Mouse (Mus musculus) forebrain, embryonic 14.5 days (tissue): ENCODE data around the gene Npcd. TPM values are rescaled to one million over a fixed set of nuclear protein-coding genes. Genes with fewer than 3 reads are reported as not detected.
A peak's percentile ranks its signal among the peaks of the same experiment; 100 is the strongest.

ENCODE experiments used
- ATAC-seq: fragments of 200-750 bp; cut with Nextera tagmentation; 2 replicates; pipeline ENCODE4 v1.8.0; 2017; ENCODE audit warnings: mild to moderate bottlenecking, moderate library complexity
- DNase-seq: peaks from one replicate; pipeline ENCODE4 v3.0.0-alpha.2; 2015; ENCODE audit warnings: low spot score
- H3K27ac ChIP-seq: fragments of 300-500 bp; sonication (generic); 2 replicates; pipeline ENCODE4 v1.5.1; 2014; ENCODE audit warnings: low read depth, mild to moderate bottlenecking, control low read depth, low read length, moderate library complexity
- H3K27me3 ChIP-seq: fragments of 300-500 bp; sonication (generic); replicated peaks from 2 replicates; pipeline ENCODE4 v1.6.1; 2014; ENCODE audit warnings: low read length, control low read depth, mixed read lengths; ENCODE audit not compliant: control insufficient read depth, insufficient read depth
- H3K36me3 ChIP-seq: fragments of 300-500 bp; sonication (generic); 2 replicates; pipeline ENCODE4 v1.6.1; 2014; ENCODE audit warnings: low read length, control low read depth; ENCODE audit not compliant: control insufficient read depth, insufficient read depth
- H3K4me1 ChIP-seq: fragments of 300-500 bp; sonication (generic); 2 replicates; pipeline ENCODE4 v1.6.1; 2014; ENCODE audit warnings: antibody characterized with exemption, low read length, control low read depth; ENCODE audit not compliant: control insufficient read depth, insufficient read depth
- H3K4me2 ChIP-seq: fragments of 300-500 bp; sonication (generic); 2 replicates; pipeline ENCODE4 v1.6.1; 2014; ENCODE audit warnings: mild to moderate bottlenecking, control low read depth, low read length
- H3K4me3 ChIP-seq: fragments of 300-500 bp; sonication (generic); 2 replicates; pipeline ENCODE4 v1.5.1; 2014; ENCODE audit warnings: low read depth, low read length, control low read depth
- H3K9ac ChIP-seq: fragments of 300-500 bp; sonication (generic); 2 replicates; pipeline ENCODE4 v1.6.1; 2014; ENCODE audit warnings: mild to moderate bottlenecking, low read length, control low read depth, moderate library complexity
- H3K9me3 ChIP-seq: fragments of 300-500 bp; sonication (generic); replicated peaks from 2 replicates; pipeline ENCODE4 v1.6.1; 2016; ENCODE audit warnings: low read length, control low read depth, mixed read lengths; ENCODE audit not compliant: control insufficient read depth
- WGBS: fragments of 180-500 bp; shearing (Covaris S2); extraction: QIAGEN DNeasy Blood & Tissue Kit; methylation state at CpG from one replicate; pipeline ENCODE4 v1.1.7; 2014; 5-methylcytosine and 5-hydroxymethylcytosine counted together
- polyA plus RNA-seq: library from polyadenylated mRNA; unstranded; fragments of >200 nt; fragmentation: Nextera tagmentation; extraction: Ambion mirVana; gene quantifications from 2 replicates; pipeline ENCODE4 v1.2.1, GENCODE M21; 2014

Npcd gene
- polyA plus RNA-seq, 1 experiment from 2014 or later, result not detected

DNA sequence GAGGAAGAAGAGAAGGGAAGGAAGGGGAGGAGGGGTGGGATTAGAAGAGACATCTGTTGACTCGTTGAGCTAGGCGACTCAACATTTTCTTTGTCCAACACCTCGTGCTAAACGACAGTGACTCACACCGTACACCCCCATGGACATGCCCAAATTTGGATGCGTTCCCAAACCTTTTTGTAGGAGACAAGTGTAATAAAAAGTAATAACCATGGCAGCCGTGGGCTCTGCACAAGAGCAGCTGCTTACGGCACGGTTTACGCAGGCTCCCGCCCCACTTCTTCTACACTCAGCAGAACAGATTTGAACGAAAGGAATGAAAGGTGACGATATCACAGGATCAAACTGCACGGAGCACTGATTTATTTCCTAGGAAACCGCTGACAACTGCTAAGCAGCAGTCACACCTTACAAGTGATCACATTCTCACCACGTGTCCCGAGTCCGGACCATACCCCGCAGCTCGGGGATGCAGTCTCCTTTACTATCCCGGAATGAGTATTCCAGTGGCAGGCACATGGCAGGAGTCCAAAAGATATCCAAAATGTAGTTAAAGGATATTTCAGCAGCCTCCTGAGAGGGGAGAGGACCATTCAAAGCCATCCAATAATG, 63.3 kb downstream of the Npcd start:
- no peaks in the 10 kb centered on the region for H3K27me3 ChIP-seq
- H3K27ac ChIP-seq, result peak overlapping the region; percentile 55; the same call in 1 of the 2 replicates
- H3K36me3 ChIP-seq, result no peaks in the 10 kb centered on the region
- 62% methylated on average over 21 of the region's 21 CpGs for WGBS
- ATAC-seq (no peak), DNase-seq (peak; percentile 53)
- H3K9ac ChIP-seq, result peak overlapping the region; percentile 41; the same call in 1 of the 2 replicates
- H3K9me3 ChIP-seq, result no peaks in the 10 kb centered on the region
- no peak overlapping the region for H3K4me3 ChIP-seq
- peaks cover 26% of the 10 kb centered on the region for H3K4me1 ChIP-seq
- peak overlapping the region; percentile 23; the same call in 1 of the 2 replicates for H3K4me2 ChIP-seq

GRCm38 (mm10) chr15:79768302-79768701, 65.7 kb downstream of the Npcd start:
- WGBS, result 50% methylated on average over 6 of the region's 6 CpGs
- Histone ChIP-seq H3K4me3 (no peak overlapping the region), H3K36me3 (peaks cover 11% of the 10 kb centered on the region; the same call in 1 of the 2 replicates), H3K9me3 (no peaks in the 10 kb centered on the region), H3K9ac (peak overlapping the region; percentile 25; the same call in 1 of the 2 replicates), H3K27ac (no peak overlapping the region), H3K4me1 (peaks cover 15% of the 10 kb centered on the region), H3K4me2 (no peak overlapping the region), H3K27me3 (no peaks in the 10 kb centered on the region)
- ATAC-seq, result no peak
- no peak for DNase-seq

- H3K36me3 ChIP-seq, result peaks cover 19% of the 10 kb centered on the region
- H3K27me3 ChIP-seq, result no peaks in the 10 kb centered on the region
- WGBS, result 88% methylated on average over 16 of the region's 16 CpGs
- H3K9me3 ChIP-seq, result no peaks in the 10 kb centered on the region
- H3K4me1 ChIP-seq, result peaks cover 14% of the 10 kb centered on the region; the same call in 1 of the 2 replicates
- no peak overlapping the region for H3K4me3 ChIP-seq
- H3K27ac ChIP-seq, result peak overlapping the region; percentile 15; the same call in 1 of the 2 replicates
- ATAC-seq (no peak), DNase-seq (no peak)
- H3K4me2 ChIP-seq, result no peak overlapping the region
- H3K9ac ChIP-seq, result no peak overlapping the region
Observed at GRCm38 (mm10) chr15:79767327-79767961, 66.6 kb downstream of the Npcd start.

DNA sequence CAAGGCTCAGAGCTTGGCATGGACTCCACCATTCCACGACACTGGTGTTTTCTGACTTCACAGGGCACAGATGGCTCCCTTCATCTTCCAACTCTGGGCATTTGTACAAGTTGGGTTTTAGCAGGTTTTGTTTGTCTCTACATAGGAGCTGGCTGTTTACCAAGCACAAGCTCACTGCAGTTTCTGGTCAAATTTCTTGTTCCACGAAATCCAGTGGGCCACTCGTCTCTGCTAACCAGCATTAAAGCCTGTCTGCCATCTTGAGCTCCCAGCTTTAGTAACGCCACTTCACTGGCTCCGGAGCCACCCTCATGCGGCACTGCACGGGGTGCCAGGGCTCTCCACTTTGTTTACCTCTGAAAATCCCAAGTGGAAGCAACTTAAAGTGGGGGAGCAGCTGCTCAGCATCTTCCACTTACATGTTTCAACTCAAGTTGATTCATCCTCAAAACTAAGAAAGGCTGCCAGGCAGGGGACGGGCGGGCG, 67.4 kb downstream of the Npcd start:
- Histone ChIP-seq H3K9ac (no peak overlapping the region), H3K9me3 (no peaks in the 10 kb centered on the region), H3K27ac (peak overlapping the region; percentile 15; the same call in 1 of the 2 replicates), H3K4me1 (peaks cover 14% of the 10 kb centered on the region; the same call in 1 of the 2 replicates), H3K27me3 (no peaks in the 10 kb centered on the region), H3K36me3 (peaks cover 27% of the 10 kb centered on the region), H3K4me2 (no peak overlapping the region), H3K4me3 (no peak overlapping the region)
- ATAC-seq (peak; percentile 49; the same call in 1 of the 2 replicates), DNase-seq (peak; percentile 68)
- 78% methylated on average over 10 of the region's 10 CpGs for WGBS

GRCm38 (mm10) chr15:79766168-79766567, 67.9 kb downstream of the Npcd start:
- no peak overlapping the region for H3K4me3 ChIP-seq
- 71% methylated on average over 9 of the region's 10 CpGs for WGBS
- DNase-seq (no peak), ATAC-seq (no peak)
- H3K27ac ChIP-seq, result peak overlapping the region; percentile 15; the same call in 1 of the 2 replicates
- no peaks in the 10 kb centered on the region for H3K27me3 ChIP-seq
- peaks cover 14% of the 10 kb centered on the region; the same call in 1 of the 2 replicates for H3K4me1 ChIP-seq
- no peak overlapping the region for H3K4me2 ChIP-seq
- H3K9me3 ChIP-seq, result no peaks in the 10 kb centered on the region
- H3K36me3 ChIP-seq, result peaks cover 29% of the 10 kb centered on the region
- no peak overlapping the region for H3K9ac ChIP-seq

- DNase-seq (no peak), ATAC-seq (0 out of 2 replicates have a peak, but pooled peaks have one; percentile 14)
- peaks cover 29% of the 10 kb centered on the region for H3K36me3 ChIP-seq
- H3K9ac ChIP-seq, result no peak overlapping the region
- no peak overlapping the region for H3K4me3 ChIP-seq
- peak overlapping the region; percentile 16; the same call in 1 of the 2 replicates for H3K27ac ChIP-seq
- 72% methylated on average over 2 of the region's 2 CpGs for WGBS
- H3K4me1 ChIP-seq, result peaks cover 11% of the 10 kb centered on the region; the same call in 1 of the 2 replicates
- no peaks in the 10 kb centered on the region for H3K9me3 ChIP-seq
- no peak overlapping the region for H3K4me2 ChIP-seq
- no peaks in the 10 kb centered on the region for H3K27me3 ChIP-seq
Observed at GRCm38 (mm10) chr15:79765361-79765760, 68.7 kb downstream of the Npcd start.

GRCm38 (mm10) chr15:79764539-79765267, 69.3 kb downstream of the Npcd start:
- WGBS, result 80% methylated on average over 11 of the region's 11 CpGs
- Histone ChIP-seq H3K27me3 (no peaks in the 10 kb centered on the region), H3K4me1 (peaks cover 11% of the 10 kb centered on the region; the same call in 1 of the 2 replicates), H3K36me3 (peaks cover 29% of the 10 kb centered on the region), H3K27ac (0 out of 2 replicates have a peak overlapping the region, but pooled peaks have one; percentile 9), H3K4me2 (no peak overlapping the region), H3K4me3 (no peak overlapping the region), H3K9me3 (no peaks in the 10 kb centered on the region), H3K9ac (no peak overlapping the region)
- ATAC-seq, result 0 out of 2 replicates have a peak, but pooled peaks have one; percentile 24
- no peak for DNase-seq

DNA sequence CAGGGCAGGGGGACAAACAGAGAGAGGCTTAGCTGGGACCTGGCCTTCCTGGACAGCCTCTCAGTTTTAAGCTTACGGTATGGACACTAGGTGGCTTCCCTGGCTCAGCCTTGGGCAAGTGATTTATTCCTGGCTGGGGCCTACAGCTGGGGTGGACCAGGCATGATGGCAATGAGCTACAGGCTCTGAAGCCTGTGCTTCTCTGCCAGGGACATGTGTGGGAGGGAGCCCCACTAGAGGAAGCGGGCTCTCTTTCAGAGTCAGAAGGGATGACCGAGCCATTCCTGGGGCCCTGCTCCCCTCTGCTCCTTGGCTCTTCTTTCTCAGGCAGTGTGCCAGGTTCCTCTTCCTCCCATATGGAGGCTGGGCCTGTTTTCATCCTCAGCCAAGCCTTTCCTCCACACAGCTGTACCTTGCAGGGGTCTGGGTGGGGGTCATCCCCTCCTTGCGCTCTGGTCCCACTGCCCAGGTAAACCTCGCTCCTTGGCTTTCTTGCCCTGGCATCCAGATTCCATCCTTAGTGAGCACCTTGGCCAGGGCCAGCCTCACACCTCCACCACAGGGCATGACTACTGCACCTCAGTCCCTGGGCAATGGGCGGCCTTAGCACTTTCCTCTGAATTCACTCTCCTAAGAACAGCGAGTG, 70.3 kb downstream of the Npcd start:
- H3K9ac ChIP-seq, result no peak overlapping the region
- no peak overlapping the region for H3K27ac ChIP-seq
- no peak for ATAC-seq
- 93% methylated on average over 7 of the region's 7 CpGs for WGBS
- peaks cover 29% of the 10 kb centered on the region for H3K36me3 ChIP-seq
- no peaks in the 10 kb centered on the region for H3K27me3 ChIP-seq
- no peak overlapping the region for H3K4me3 ChIP-seq
- H3K4me1 ChIP-seq, result peaks cover 11% of the 10 kb centered on the region; the same call in 1 of the 2 replicates
- no peak overlapping the region for H3K4me2 ChIP-seq
- no peak for DNase-seq
- H3K9me3 ChIP-seq, result no peaks in the 10 kb centered on the region
